Mouse (Mus musculus) lung, postnatal 10 days (tissue): Measurements from ENCODE around the gene Gm2163.
"Not testable (repeated sequence)": the region's sequence is repeated elsewhere in the genome, so short reads cannot be mapped to it uniquely, and the experiment has no call there.

Experiments used
- DNase-seq: peaks from one replicate; pipeline ENCODE4 v3.0.0; 2021

Gm2163 gene

GRCm38 (mm10) chr4:42466452-42466851, at the start of gene Gm2163:
Gm2163 (plus strand) TSS chr4:42466752.
- DNase-seq: not testable (repeated sequence)

DNA sequence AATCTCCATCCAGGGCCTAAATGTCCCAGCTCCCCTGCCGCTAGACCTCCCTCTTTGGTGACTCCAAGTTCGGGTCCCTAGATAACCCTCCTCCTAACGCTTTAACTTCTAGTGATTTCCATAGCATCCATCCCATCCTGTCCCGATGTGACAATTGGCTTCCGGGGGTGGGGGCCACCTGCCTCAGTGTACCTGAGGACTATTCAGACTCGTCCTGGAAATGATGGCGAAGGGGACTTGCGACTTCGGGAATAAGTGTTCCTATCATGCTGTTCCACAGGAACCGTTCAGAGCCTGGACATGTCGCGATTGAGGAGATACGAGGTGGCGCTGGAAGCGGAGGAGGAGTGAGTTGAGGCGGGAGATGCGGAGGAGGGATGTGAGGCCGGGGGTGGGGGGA, 27.5 kb upstream of the Gm2163 start, which contains the start of gene Gm21586:
Gene Gm21586, plus strand, starts transcription at position 301 of the 400 bp plus-strand sequence.
- not testable (repeated sequence) for DNase-seq

DNA sequence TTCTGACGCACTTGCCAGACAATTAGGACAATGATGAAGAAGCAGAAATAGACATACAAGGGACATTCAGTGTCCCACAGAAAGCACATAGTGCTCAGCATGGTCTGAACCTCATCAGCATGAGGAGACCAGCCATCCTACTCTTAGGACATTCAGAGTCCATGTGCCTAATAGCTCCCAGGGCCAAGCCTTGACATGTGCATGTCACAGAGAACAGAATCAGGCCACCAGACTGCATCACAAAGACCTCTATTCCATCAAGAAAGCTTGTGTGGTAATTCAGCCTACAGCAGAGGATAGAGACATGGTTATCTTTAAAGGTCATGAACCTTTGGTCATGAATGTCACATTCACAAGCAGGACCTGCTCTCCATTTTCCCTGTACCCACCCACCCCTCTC, 61.5 kb downstream of the Gm2163 start, which contains the start of gene Fam205a2:
Gene Fam205a2, minus strand, starts transcription at position 101 of the 400 bp plus-strand sequence.
- not testable (repeated sequence) for DNase-seq

- DNase-seq: not testable (repeated sequence)
Measured at GRCm38 (mm10) chr4:42611895-42612294, 145.3 kb downstream of the Gm2163 start, which contains the start of gene Gm10591. Gm10591 (plus strand) TSS chr4:42612195.

DNA sequence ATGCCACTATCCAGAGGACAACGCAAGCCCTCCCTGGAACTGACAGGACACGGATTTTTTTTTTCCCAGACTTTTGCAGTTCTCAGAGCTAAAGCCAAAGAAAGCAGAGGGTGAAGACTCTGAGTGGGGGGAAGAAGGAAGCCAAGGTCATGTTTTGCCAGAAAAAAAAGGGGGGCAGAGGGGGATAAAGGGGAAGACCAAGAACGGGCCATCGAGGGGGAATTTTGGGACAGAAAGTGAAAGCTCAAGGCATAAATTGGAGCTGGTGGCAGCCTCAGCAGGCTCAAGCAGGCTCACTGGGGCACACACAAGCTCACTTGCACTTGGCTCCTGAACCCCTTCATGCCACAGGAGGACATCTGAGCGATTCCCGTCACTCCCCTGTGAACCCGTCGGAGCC, 162.9 kb downstream of the Gm2163 start, which contains the start of gene Gm2564:
Gene Gm2564, plus strand, starts transcription at position 301 of the 400 bp plus-strand sequence.
- DNase-seq: not testable (repeated sequence)
